Mouse (Mus musculus) kidney, adult 11 months (tissue): ENCODE data around the gene Arhgef3.

Source experiments
- DNase-seq: peaks from one replicate; pipeline ENCODE4 v3.0.0; 2022

Gene Arhgef3

GRCm38 (mm10) chr14:27272072-27272834, 157.6 kb downstream of the Arhgef3 start:
- no peak for DNase-seq

DNA sequence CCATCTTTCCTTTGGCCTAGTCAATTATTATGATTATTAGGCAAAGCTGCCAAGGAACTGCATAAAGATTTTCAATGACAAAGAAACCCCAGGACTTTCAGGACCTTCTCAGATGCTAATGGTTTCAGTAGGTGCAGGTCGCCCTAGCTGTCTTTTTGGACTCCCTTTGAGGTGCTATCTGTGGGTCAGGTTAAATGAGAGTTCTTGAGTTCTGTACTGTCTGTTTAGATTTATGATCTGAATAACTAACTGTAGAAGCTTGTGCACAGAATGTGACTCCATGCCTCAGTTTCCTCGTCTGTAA, 158.1 kb downstream of the Arhgef3 start:
- no peak for DNase-seq

- DNase-seq = no peak
Observed at GRCm38 (mm10) chr14:27273169-27273568, 158.5 kb downstream of the Arhgef3 start.

GRCm38 (mm10) chr14:27277259-27277658, 162.6 kb downstream of the Arhgef3 start:
- DNase-seq = no peak

DNA sequence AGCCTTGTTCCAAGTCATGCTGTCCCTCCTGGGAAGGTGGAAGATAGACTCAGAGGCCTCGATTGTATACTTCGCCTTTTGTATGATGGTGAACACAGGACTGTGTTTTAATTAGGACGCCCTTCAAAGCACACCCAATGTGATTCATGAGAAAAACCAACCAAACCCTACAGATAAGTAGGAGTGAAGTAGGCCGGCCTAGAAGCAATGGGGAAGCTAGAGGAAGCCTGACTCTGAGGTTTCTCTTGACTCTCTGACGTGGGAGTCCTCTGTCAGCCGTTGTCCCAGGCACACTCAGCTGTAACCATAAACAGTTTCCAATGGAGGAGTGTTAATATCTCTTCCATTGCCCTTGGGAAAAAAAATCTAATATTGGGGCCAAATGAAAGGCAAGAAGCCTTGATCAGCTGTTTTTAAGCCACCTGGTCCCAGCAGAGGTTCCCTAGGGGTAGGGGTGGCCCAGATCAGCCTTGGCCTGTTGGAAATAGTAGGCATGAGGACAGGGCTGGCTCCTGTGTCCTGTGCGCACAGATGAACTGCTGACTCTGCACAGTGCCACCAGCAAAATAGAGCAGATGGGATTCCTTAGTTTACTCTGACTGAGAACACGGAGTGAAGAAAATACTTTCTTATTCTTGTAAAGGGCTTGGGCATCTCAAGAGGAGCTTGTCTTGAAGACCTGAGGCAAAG, 165.6 kb downstream of the Arhgef3 start:
- no peak for DNase-seq

DNA sequence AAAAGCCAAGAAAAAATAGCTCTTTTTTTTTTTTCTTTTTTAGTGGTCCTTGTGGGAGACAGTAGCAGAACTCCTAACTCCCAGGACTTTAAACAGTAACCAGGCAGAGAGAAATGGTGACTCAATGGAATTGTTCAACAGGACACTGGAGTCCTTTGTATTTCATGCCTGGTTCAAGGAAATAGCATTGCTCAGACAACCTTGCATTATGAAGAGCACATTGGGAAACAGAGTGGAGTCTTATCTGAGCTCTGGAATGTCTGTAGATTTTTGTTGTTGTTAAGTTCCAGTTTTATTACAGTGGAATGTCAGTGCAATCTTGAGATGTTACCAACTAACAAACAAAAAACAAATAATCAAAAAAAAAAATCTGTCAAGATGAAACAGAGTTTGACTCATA, 169.3 kb downstream of the Arhgef3 start:
- DNase-seq = no peak

DNA sequence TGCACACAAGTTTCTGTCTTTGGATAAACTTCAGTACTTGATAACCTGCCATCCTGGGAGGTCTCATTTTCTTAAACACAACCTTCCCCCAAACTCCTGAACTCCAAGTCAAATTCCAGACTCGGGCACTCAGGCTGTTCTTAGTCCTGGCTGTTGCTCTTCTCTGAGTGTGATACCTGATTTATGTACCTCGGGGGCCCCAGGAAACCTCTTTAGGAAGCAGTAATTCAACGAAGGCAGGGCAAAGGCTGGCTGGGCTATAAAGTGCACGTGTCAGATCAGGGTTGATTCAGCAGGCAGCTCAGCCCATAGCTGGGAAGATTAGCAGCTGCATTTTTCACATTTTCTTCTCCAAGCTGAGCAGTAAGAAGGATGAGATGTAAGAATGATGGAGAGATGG, 171.5 kb downstream of the Arhgef3 start:
- DNase-seq = no peak

DNA sequence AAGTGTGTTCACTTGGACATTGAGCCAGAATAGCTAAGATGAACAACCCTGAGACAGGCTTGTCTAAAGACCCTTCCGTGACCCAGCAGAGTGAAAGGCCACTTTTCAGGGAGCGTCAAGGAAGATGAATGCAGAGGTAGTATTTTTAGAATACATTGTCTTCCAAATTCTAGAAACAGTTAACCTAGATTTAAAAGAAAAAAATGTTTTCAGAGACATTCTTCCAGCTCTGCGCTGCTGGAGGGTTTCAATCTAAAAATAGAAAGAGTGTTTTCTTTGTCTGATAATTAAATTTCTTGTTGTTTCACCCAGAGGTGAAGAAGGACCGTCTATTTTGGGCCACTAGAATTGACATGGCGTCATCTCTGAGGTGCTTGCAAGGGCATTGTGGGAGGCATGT, 174.4 kb downstream of the Arhgef3 start:
- DNase-seq = no peak

DNA sequence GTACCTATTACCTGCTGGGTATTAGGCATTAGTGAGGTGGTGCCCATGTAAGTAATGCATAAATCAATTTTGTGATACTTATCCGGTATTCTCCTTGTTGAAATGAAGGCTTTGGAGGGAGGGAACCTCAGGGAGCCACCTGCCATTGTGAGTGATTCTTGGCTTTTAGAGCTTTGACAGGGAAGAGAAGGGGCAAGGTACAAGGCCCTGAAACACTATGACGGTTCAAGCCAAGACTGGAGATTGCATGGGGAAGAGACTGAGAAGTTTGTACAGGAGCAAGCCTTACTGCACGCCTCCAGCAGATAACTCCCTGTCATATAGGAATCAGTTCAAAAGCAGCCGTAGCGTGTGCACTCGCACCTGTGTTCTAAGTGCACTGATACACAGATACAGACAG, 177.4 kb downstream of the Arhgef3 start:
- peak; percentile 20 for DNase-seq

DNA sequence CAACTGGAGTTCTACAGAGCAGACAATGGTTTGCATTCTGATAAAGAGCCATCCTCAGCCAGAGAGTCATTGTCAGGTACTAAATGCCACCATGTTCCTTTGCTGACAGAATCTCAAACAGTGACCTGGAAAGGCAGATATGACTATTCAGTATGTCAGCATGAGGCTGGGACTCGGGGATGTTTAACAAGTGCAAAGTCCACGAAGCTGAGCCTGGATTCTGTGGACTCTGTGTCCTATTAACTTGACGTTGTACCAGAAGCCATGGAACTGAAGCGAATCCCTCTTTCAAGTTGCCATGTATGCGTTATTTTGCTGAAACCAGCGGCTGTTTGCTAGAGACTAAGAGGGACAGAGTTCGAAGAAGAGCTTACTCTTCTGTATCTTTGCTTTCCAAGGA, 181.1 kb downstream of the Arhgef3 start:
- DNase-seq = peak; percentile 87

DNA sequence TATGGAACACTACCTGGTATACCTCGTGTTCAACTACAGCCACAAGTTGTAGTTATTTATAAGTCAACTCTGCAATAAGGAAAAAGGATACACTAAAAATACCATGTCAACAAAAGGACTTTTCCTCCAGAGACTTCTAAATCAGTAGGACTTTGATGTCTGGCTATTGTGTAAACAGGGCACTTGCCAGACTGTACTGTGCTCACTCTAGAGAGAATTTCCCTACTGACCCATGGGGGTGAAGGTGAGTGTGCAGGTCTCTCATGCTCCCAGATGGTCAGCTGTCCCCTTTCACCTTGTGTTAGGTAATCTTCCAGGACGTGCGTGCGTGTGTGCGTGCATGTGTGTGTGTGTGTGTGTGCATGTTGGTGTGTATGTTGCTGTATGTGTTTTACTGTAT, 182.3 kb downstream of the Arhgef3 start:
- peak; percentile 81 for DNase-seq

DNA sequence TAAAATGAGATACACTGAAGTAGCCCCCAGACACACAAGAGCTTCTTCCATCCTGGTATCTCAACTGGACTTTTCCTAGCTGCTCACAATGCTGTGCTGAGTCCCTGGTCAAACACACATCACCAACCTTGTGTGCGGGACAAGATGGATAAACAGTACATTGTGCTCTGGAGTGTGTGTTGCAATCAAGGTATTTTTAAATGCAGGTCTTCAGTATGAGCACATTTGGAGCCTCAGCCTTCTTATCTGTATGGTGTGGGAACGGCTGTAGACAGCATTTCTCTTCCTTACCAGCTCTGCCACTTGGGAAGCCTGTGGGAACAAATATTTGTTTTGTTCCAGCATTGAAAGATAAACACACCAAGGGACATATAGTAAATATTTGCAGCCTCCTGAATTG, 184.2 kb downstream of the Arhgef3 start:
- no peak for DNase-seq

- no peak for DNase-seq
Observed at GRCm38 (mm10) chr14:27299705-27300104, 185.0 kb downstream of the Arhgef3 start.

- peak; percentile 67 for DNase-seq
Observed at GRCm38 (mm10) chr14:27301768-27302499, 187.2 kb downstream of the Arhgef3 start.

DNA sequence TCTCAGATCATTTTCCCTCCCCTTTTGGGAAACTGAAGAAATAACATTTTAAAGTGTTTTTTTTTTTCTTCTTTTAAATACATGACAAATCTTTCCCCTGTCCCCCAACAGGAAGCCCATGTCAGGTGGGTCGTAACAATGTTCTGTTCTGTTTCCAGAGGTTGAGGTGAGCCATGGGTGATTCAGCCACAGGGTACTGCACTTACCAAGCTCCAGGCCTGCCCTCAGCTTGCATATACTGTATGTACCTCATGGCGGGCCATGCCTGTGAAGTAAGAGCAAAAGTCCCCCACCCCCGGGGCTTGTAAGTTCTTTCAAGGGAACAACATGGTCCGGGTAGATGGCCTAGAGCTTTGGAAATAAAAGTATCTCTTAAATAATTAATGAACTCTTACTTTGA, 188.6 kb downstream of the Arhgef3 start:
- DNase-seq = no peak

- no peak for DNase-seq
Observed at GRCm38 (mm10) chr14:27304408-27304807, 189.7 kb downstream of the Arhgef3 start.

GRCm38 (mm10) chr14:27308761-27309160, 194.1 kb downstream of the Arhgef3 start:
- no peak for DNase-seq

- DNase-seq = no peak
Observed at GRCm38 (mm10) chr14:27310559-27311242, 196.0 kb downstream of the Arhgef3 start.

DNA sequence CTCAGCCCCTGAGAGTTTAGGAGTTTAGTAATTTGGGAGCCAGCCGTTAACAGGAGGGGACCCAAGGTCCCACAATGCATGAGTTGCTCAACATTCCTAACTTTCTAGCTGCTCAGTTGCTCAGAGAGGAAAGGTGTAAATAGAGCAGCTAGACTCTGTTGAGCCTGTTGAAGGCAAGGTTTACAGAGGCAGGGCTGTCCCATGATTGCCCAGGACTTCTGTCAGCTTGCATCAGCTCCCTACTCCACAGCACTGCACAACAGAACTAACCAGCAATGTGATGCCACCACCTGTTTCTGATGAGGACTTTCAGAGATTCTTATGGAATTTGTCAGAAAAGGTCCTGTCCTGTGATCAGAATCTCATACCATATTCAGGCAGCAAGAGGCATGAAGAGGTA, 197.7 kb downstream of the Arhgef3 start:
- no peak for DNase-seq

- no peak for DNase-seq
Observed at GRCm38 (mm10) chr14:27315737-27316136, 201.0 kb downstream of the Arhgef3 start.

DNA sequence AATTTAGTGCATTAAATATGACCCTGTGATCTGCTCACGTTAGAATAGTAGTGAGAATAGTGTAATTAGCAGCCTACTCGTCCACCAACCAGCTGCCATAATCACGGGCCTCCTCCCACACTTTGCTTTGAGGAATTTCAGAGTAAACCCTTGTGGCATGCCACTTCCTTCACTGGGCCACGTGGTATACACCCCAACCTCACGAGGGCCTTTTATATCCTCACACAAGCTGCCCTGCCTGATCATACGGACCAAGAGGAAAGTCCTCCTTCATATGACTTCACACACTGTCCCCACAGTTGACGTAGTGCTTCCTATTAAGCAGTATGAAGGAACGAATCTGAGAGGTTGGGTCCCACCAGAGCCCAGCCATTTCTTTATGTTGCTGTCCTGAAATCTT, 202.4 kb downstream of the Arhgef3 start:
- DNase-seq = no peak

GRCm38 (mm10) chr14:27319386-27319785, 204.7 kb downstream of the Arhgef3 start:
- DNase-seq = no peak

DNA sequence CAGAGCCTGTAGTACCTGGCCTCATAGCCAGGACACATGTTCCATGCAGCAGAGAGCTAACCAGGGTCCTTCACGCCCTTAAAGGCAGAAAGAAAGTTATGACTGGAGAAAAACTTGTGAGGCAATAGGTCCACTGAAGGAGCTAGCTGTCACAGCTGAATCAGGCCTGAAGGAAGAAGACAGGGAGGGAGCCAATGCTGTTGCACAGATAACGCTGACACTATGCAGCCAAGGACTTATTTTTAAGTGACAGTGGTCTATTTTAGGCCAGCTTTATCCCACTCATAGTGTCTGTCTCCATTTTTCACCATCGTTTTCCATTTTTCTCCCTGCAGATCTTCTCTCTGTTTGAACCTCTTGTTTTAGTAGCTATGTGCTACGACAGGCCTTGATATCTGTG, 207.3 kb downstream of the Arhgef3 start:
- DNase-seq = no peak

- DNase-seq = peak; percentile 48
Observed at GRCm38 (mm10) chr14:27324689-27325088, 210.0 kb downstream of the Arhgef3 start.
